Mouse (Mus musculus) embryonic fibroblast, embryonic 13.5 days (primary cell): ENCODE measurements around the gene Papss1.

Experiments
- CTCF ChIP-seq: IDR thresholded peaks from 2 replicates; pipeline ENCODE4 v1.5.1; 2011; ENCODE audit warnings: mild to moderate bottlenecking, control low read depth, low read length, moderate library complexity, borderline replicate concordance; ENCODE audit not compliant: insufficient read depth
- POLR2A ChIP-seq: IDR thresholded peaks from 2 replicates; pipeline ENCODE4 v1.6.1; 2011; ENCODE audit warnings: low read depth, mild to moderate bottlenecking, control low read depth, low read length, moderate library complexity

DNA sequence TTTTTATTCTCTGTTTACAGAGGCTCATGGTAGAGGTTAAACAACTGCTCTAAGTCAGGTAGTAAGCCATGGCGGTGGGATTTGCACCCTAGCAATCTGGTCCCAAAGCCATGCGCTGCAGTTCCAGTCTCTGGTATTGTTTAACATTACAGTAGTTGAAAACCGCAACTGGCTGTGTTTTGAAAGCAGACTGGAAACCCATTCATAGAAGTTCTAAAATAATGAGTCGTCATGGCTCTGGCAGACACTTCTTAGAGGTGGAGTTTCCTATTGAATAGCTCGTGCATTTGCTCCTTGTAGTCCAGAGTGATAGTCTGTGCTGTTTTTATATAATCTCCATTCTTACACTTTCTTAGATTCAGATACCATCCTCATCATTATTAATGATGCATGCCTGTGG, 63.7 kb downstream of the Papss1 start:
- TF ChIP-seq CTCF: no peak
- no peak for TF ChIP-seq POLR2A
